In genomic region chr3:126045992-126046786, GRCm38 (mm10) we compare ENCODE assay signal across 12 mouse cellular contexts.
DNase-seq lines count a peak whose midpoint lies in the region; ATAC-seq and TF ChIP-seq lines count a peak whose summit lies in the region.
"Had no signal": no experiment of that assay in that cellular context is flagged by ENCODE, and none has a peak within 500 bp of the region (broad histone marks: within the 10 kb centered on the region; RNA-seq: fewer than 3 reads in every experiment).

No protein-coding gene starts in this region.

- H3K27ac ChIP-seq in heart, adult 2 months, result no peak overlapping the region
- no peak overlapping the region for H3K27ac ChIP-seq in midbrain, embryonic 15.5 days
- H3K27ac ChIP-seq in midbrain, embryonic 13.5 days, result no peak overlapping the region
- H3K27ac ChIP-seq: heart, embryonic 13.5 days; liver, embryonic 15.5 days had no signal

- no peak overlapping the region for H3K4me3 ChIP-seq in heart, adult 2 months
- no peak overlapping the region for H3K4me3 ChIP-seq in midbrain, embryonic 15.5 days
- H3K4me3 ChIP-seq in midbrain, embryonic 13.5 days (replicated peaks), result no peak overlapping the region
- H3K4me3 ChIP-seq: heart, embryonic 13.5 days; liver, embryonic 15.5 days had no signal

- TF ChIP-seq CTCF in heart, adult 2 months (IDR thresholded peaks at IDR 0.05), result peak; percentile 23

- H3K27me3 ChIP-seq in heart, adult 2 months (ENCODE audit: control insufficient read depth, insufficient read depth, low read length), result no peaks in the 10 kb centered on the region
- no peaks in the 10 kb centered on the region for H3K27me3 ChIP-seq in midbrain, embryonic 15.5 days (replicated peaks)
- no peaks in the 10 kb centered on the region for H3K27me3 ChIP-seq in midbrain, embryonic 13.5 days
- H3K27me3 ChIP-seq: heart, embryonic 13.5 days; liver, embryonic 15.5 days had no signal

- H3K36me3 ChIP-seq in heart, adult 2 months (ENCODE audit: control insufficient read depth, insufficient read depth, low read length), result no peaks in the 10 kb centered on the region
- no peaks in the 10 kb centered on the region for H3K36me3 ChIP-seq in midbrain, embryonic 15.5 days (replicated peaks)
- no peaks in the 10 kb centered on the region for H3K36me3 ChIP-seq in midbrain, embryonic 13.5 days
- H3K36me3 ChIP-seq: heart, embryonic 13.5 days; liver, embryonic 15.5 days had no signal

- no peaks in the 10 kb centered on the region for H3K9me3 ChIP-seq in midbrain, embryonic 15.5 days
- H3K9me3 ChIP-seq in midbrain, embryonic 13.5 days, result no peaks in the 10 kb centered on the region
- H3K9me3 ChIP-seq: heart, embryonic 13.5 days; liver, embryonic 15.5 days had no signal

- H3K9ac ChIP-seq in heart, adult 2 months (ENCODE audit: low read depth, low read length), result no peak overlapping the region
- no peak overlapping the region for H3K9ac ChIP-seq in midbrain, embryonic 15.5 days
- no peak overlapping the region for H3K9ac ChIP-seq in midbrain, embryonic 13.5 days (replicated peaks)
- H3K9ac ChIP-seq: heart, embryonic 13.5 days; liver, embryonic 15.5 days had no signal

- no peak for DNase-seq in heart, adult 2 months
- no peak for DNase-seq in heart, postnatal 36 days
- peak; percentile 32 for DNase-seq in fibroblast of lung, adult 2 months (ENCODE audit: low read depth)
- peak; percentile 8 for DNase-seq in retina, postnatal 1 day
- no peak for DNase-seq in spleen, postnatal 4 days (ENCODE audit: low spot score in 2 of 2)
- no peak for DNase-seq in thymus, postnatal 36 days
- DNase-seq: adrenal gland, postnatal 10 days; cerebellum, adult 9-10 months had no signal

- no peaks in the 10 kb centered on the region for H3K4me1 ChIP-seq in heart, adult 2 months (ENCODE audit: control insufficient read depth, insufficient read depth, low read length)
- peaks cover 4% of the 10 kb centered on the region; the same call in 1 of the 2 replicates for H3K4me1 ChIP-seq in midbrain, embryonic 15.5 days
- 0 out of 2 replicates have a peak, but pooled peaks cover 3% of the 10 kb centered on the region for H3K4me1 ChIP-seq in midbrain, embryonic 13.5 days (replicated peaks)
- H3K4me1 ChIP-seq: liver, embryonic 15.5 days had no signal

- H3K79me2 ChIP-seq in heart, adult 2 months (replicated peaks; ENCODE audit: control insufficient read depth, insufficient read depth, low read length), result no peaks in the 10 kb centered on the region

- intact Hi-C loops in heart, adult 2 months (cut with DNase I), result no loop called here
- intact Hi-C loops in heart, postnatal 36 days (cut with DNase I), result loop anchor here (5.0 to 10.0 kb wide), 2 partner anchors 356 to 549 kb away; partner anchors contain the start of gene Camk2d

- H3K4me2 ChIP-seq in midbrain, embryonic 15.5 days, result no peak overlapping the region
- H3K4me2 ChIP-seq in midbrain, embryonic 13.5 days (replicated peaks), result no peak overlapping the region
- H3K4me2 ChIP-seq: heart, embryonic 13.5 days; liver, embryonic 15.5 days had no signal

- no peak for TF ChIP-seq POLR2A in heart, adult 2 months (IDR thresholded peaks at IDR 0.05; ENCODE audit: insufficient read depth, low read depth, low read length)

- no peak for TF ChIP-seq EP300 in heart, adult 2 months (IDR thresholded peaks at IDR 0.05; ENCODE audit: insufficient read depth, low read depth, low read length)

- peak; percentile 67 for ATAC-seq in midbrain, embryonic 15.5 days (replicated peaks)
- no peak for ATAC-seq in midbrain, embryonic 13.5 days

- WGBS in heart, adult 2 months, result 55% methylated on average over 9 of the region's 9 CpGs
- 74% methylated on average over 9 of the region's 9 CpGs for WGBS in midbrain, embryonic 15.5 days
- WGBS in midbrain, embryonic 13.5 days, result 77% methylated on average over 9 of the region's 9 CpGs

Comparison
In these comparisons a context has a peak if more than half of its experiments do, and no peak if none do; other contexts are left out.
1. DNase-seq: peak in fibroblast of lung, adult 2 months (single experiment) and retina, postnatal 1 day (single experiment); none in heart, adult 2 months (0 of 2), heart, postnatal 36 days (0 of 2), spleen, postnatal 4 days (0 of 2) and thymus, postnatal 36 days (0 of 2).